Mouse (Mus musculus): ENCODE measurements around the gene Fkbp5. TPM values are rescaled to one million over a fixed set of nuclear protein-coding genes. Genes with fewer than 3 reads are reported as not detected.
A peak's percentile ranks its signal among the peaks of the same experiment; 100 is the strongest.

Fkbp5 gene
- polyA plus RNA-seq, 1 experiment from 2014 or later: 4.3 TPM

DNA sequence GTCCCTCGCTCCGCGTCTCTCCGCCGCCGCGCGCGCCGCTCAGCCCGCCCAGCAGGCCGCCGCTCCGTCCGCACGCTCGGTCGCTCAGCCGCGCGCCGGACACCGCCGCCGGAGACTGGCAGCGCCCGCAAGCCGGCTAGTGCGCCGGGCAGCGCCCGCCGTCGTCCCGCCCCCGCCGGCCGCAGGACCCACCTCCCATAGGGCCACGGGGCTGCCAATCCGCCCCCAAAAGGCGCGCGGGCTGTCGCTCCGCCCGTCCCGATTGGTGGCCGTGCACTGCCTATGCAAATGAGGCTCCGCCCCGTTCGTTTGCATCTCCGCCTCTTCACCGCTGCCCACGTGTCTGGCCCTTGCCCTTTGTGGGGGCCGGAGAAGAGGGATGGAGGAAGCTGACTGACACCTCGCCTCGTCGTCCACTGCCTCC, 31.3 kb downstream of the Fkbp5 start:
- H3K4me2 ChIP-seq (ENCODE audit: low read length): peak overlapping the region; percentile 89
- H3K9ac ChIP-seq (ENCODE audit: low read length): peak overlapping the region; percentile 85
- peak; percentile 99 for ATAC-seq (ENCODE audit: insufficient number of reproducible peaks, insufficient read depth, low FRiP score, low read depth)
- WGBS: 1% methylated on average over 47 of the region's 58 CpGs
- peak overlapping the region; percentile 51 to 75; a peak in 3 of 4 replicates for H3K27ac ChIP-seq (replicated peaks in 1 of 2; ENCODE audit: control insufficient read depth in 1 of 2, insufficient read depth in 1 of 2, low read depth in 2 of 2, low read length in 2 of 2)
- H3K36me3 ChIP-seq (ENCODE audit: control insufficient read depth, insufficient read depth, low read length): no peaks in the 10 kb centered on the region
- no peaks in the 10 kb centered on the region for H3K9me3 ChIP-seq (ENCODE audit: control insufficient read depth, low read length)
- peaks cover 0 to 4% of the 10 kb centered on the region in 2 experiments; a peak in 2 of 4 replicates for H3K4me1 ChIP-seq (ENCODE audit: control insufficient read depth in 2 of 2, insufficient read depth in 2 of 2, low read length in 2 of 2)
- no peaks in the 10 kb centered on the region for H3K27me3 ChIP-seq (ENCODE audit: control insufficient read depth, insufficient read depth, low read length)
- peak overlapping the region; percentile 81 to 92 for H3K4me3 ChIP-seq (ENCODE audit: control insufficient read depth in 1 of 2, insufficient read depth in 1 of 2, low read depth in 1 of 2, low read length in 2 of 2)

DNA sequence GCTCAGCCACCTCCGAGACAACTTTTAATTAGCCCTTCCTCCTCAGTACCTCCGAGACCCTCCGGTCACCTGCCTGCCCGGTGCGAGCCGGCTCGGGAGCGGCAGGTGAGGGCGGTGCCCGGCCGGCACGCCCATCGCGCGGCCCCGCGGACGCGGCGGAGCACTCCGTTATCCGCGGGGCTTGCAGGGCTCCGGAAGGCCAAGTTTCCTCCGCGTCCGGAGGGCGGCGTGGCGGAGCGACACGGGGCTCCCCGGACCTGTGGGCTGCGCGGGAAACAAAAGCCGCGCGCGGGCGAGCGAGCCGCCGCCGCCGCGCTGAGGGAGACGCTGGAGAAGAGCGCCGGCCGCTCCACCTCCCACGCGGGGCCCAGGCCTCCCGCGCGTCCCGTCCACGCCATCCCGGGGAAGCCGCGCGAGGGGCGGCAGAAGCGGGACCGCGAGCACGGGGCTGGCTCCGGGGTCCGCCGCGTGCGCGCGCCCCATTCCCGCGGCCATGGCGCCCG, 31.8 kb downstream of the Fkbp5 start:
- H3K4me1 ChIP-seq (ENCODE audit: control insufficient read depth in 2 of 2, insufficient read depth in 2 of 2, low read length in 2 of 2): peaks cover 0 to 4% of the 10 kb centered on the region in 2 experiments; a peak in 2 of 4 replicates

GRCm38 (mm10) chr17:28484704-28485445, 32.5 kb downstream of the Fkbp5 start:
- peak overlapping the region in 1 of 2 experiments; percentile 75; a peak in 1 of 4 replicates for H3K27ac ChIP-seq (replicated peaks in 1 of 2; ENCODE audit: control insufficient read depth in 1 of 2, insufficient read depth in 1 of 2, low read depth in 2 of 2, low read length in 2 of 2)
- H3K4me2 ChIP-seq (ENCODE audit: low read length): peak overlapping the region; percentile 89
- peaks cover 0 to 4% of the 10 kb centered on the region in 2 experiments; a peak in 2 of 4 replicates for H3K4me1 ChIP-seq (ENCODE audit: control insufficient read depth in 2 of 2, insufficient read depth in 2 of 2, low read length in 2 of 2)
- H3K4me3 ChIP-seq (ENCODE audit: control insufficient read depth in 1 of 2, insufficient read depth in 1 of 2, low read depth in 1 of 2, low read length in 2 of 2): peak overlapping the region; percentile 81 to 92
- no peak for ATAC-seq (ENCODE audit: insufficient number of reproducible peaks, insufficient read depth, low FRiP score, low read depth)
- no peaks in the 10 kb centered on the region for H3K27me3 ChIP-seq (ENCODE audit: control insufficient read depth, insufficient read depth, low read length)
- 2% methylated on average over 27 of the region's 30 CpGs for WGBS
- peak overlapping the region; percentile 85 for H3K9ac ChIP-seq (ENCODE audit: low read length)
- H3K9me3 ChIP-seq (ENCODE audit: control insufficient read depth, low read length): no peaks in the 10 kb centered on the region
- H3K36me3 ChIP-seq (ENCODE audit: control insufficient read depth, insufficient read depth, low read length): no peaks in the 10 kb centered on the region

More for the DNA sequence above, 31.8 kb downstream of the Fkbp5 start:
- Histone ChIP-seq H3K27ac (replicated peaks in 1 of 2; ENCODE audit: control insufficient read depth in 1 of 2, insufficient read depth in 1 of 2, low read depth in 2 of 2, low read length in 2 of 2) (peak overlapping the region; percentile 51 to 75; a peak in 3 of 4 replicates), H3K9me3 (ENCODE audit: control insufficient read depth, low read length) (no peaks in the 10 kb centered on the region), H3K36me3 (ENCODE audit: control insufficient read depth, insufficient read depth, low read length) (no peaks in the 10 kb centered on the region), H3K9ac (ENCODE audit: low read length) (peak overlapping the region; percentile 85), H3K4me3 (ENCODE audit: control insufficient read depth in 1 of 2, insufficient read depth in 1 of 2, low read depth in 1 of 2, low read length in 2 of 2) (peak overlapping the region; percentile 81 to 92), H3K4me2 (ENCODE audit: low read length) (peak overlapping the region; percentile 89), H3K27me3 (ENCODE audit: control insufficient read depth, insufficient read depth, low read length) (no peaks in the 10 kb centered on the region)
- WGBS: under 1% methylated on average over 35 of the region's 77 CpGs
- ATAC-seq (ENCODE audit: insufficient number of reproducible peaks, insufficient read depth, low FRiP score, low read depth): 0 out of 2 replicates have a peak, but pooled peaks have one; percentile 4

DNA sequence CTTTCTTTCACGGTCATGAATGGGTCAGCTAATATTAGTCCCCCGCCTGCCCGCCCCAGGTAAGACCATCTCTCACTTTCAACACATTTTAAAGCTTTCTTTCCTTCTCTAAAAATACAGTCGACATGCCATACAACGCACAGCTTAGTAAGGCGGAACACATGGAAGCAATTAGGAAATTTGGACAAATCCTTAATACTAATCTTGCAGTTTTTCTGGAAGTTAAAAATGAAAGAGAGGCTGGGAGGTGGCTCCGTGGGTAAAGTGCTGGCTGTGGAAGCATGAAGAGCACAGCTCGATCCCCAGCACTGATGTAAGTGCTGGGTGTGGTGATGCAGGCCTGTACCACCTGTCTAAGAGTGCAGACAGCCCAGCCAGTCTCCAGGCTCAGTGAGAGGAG, 39.9 kb downstream of the Fkbp5 start:
- H3K4me1 ChIP-seq (ENCODE audit: control insufficient read depth in 2 of 2, insufficient read depth in 2 of 2, low read length in 2 of 2): 0 out of 4 replicates have a peak, but pooled peaks cover 0 to 4% of the 10 kb centered on the region in 2 experiments
- H3K4me3 ChIP-seq (ENCODE audit: control insufficient read depth in 1 of 2, insufficient read depth in 1 of 2, low read depth in 1 of 2, low read length in 2 of 2): no peak overlapping the region
- no peaks in the 10 kb centered on the region for H3K9me3 ChIP-seq (ENCODE audit: control insufficient read depth, low read length)
- no peak overlapping the region for H3K27ac ChIP-seq (replicated peaks in 1 of 2; ENCODE audit: control insufficient read depth in 1 of 2, insufficient read depth in 1 of 2, low read depth in 2 of 2, low read length in 2 of 2)
- H3K27me3 ChIP-seq (ENCODE audit: control insufficient read depth, insufficient read depth, low read length): no peaks in the 10 kb centered on the region
- 80% methylated on average over 8 of the region's 8 CpGs for WGBS
- H3K36me3 ChIP-seq (ENCODE audit: control insufficient read depth, insufficient read depth, low read length): no peaks in the 10 kb centered on the region
- no peak for ATAC-seq (ENCODE audit: insufficient number of reproducible peaks, insufficient read depth, low FRiP score, low read depth)
- H3K9ac ChIP-seq (ENCODE audit: low read length): no peak overlapping the region
- no peak overlapping the region for H3K4me2 ChIP-seq (ENCODE audit: low read length)

DNA sequence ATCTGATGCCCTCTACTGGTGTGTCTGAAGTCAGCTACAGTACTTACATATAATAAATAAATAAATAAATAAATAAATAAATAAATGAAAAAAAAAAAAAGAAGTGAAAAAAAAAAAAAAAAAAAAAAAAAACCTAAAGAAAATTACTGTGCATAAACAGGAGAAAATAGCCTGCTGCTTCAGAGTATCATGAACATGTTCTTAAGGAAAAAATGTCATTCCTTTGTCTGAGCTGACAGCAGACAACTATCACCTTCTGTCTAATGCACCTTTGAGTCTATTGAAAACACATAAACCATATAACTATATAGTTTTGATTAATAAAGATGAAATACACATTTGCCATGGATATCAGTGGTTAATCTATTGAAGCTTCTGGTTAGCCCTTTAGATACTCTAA, 40.9 kb downstream of the Fkbp5 start:
- H3K4me1 ChIP-seq (ENCODE audit: control insufficient read depth in 2 of 2, insufficient read depth in 2 of 2, low read length in 2 of 2): 0 out of 4 replicates have a peak, but pooled peaks cover 0 to 4% of the 10 kb centered on the region in 2 experiments
- no peak for ATAC-seq (ENCODE audit: insufficient number of reproducible peaks, insufficient read depth, low FRiP score, low read depth)
- no peaks in the 10 kb centered on the region for H3K36me3 ChIP-seq (ENCODE audit: control insufficient read depth, insufficient read depth, low read length)
- H3K27ac ChIP-seq (replicated peaks in 1 of 2; ENCODE audit: control insufficient read depth in 1 of 2, insufficient read depth in 1 of 2, low read depth in 2 of 2, low read length in 2 of 2): no peak overlapping the region
- H3K27me3 ChIP-seq (ENCODE audit: control insufficient read depth, insufficient read depth, low read length): no peaks in the 10 kb centered on the region
- H3K4me3 ChIP-seq (ENCODE audit: control insufficient read depth in 1 of 2, insufficient read depth in 1 of 2, low read depth in 1 of 2, low read length in 2 of 2): no peak overlapping the region
- H3K4me2 ChIP-seq (ENCODE audit: low read length): no peak overlapping the region
- H3K9me3 ChIP-seq (ENCODE audit: control insufficient read depth, low read length): no peaks in the 10 kb centered on the region
- H3K9ac ChIP-seq (ENCODE audit: low read length): no peak overlapping the region

- Histone ChIP-seq H3K4me1 (ENCODE audit: control insufficient read depth in 2 of 2, insufficient read depth in 2 of 2, low read length in 2 of 2) (0 out of 4 replicates have a peak, but pooled peaks cover 0 to 4% of the 10 kb centered on the region in 2 experiments), H3K27me3 (ENCODE audit: control insufficient read depth, insufficient read depth, low read length) (no peaks in the 10 kb centered on the region), H3K9ac (ENCODE audit: low read length) (no peak overlapping the region), H3K9me3 (ENCODE audit: control insufficient read depth, low read length) (no peaks in the 10 kb centered on the region), H3K36me3 (ENCODE audit: control insufficient read depth, insufficient read depth, low read length) (no peaks in the 10 kb centered on the region), H3K4me3 (ENCODE audit: control insufficient read depth in 1 of 2, insufficient read depth in 1 of 2, low read depth in 1 of 2, low read length in 2 of 2) (no peak overlapping the region), H3K4me2 (ENCODE audit: low read length) (no peak overlapping the region), H3K27ac (replicated peaks in 1 of 2; ENCODE audit: control insufficient read depth in 1 of 2, insufficient read depth in 1 of 2, low read depth in 2 of 2, low read length in 2 of 2) (no peak overlapping the region)
- WGBS: 84% methylated on average over 3 of the region's 3 CpGs
- ATAC-seq (ENCODE audit: insufficient number of reproducible peaks, insufficient read depth, low FRiP score, low read depth): no peak
These were observed 41.6 kb downstream of the Fkbp5 start for GRCm38 (mm10) chr17:28475593-28476325.

DNA sequence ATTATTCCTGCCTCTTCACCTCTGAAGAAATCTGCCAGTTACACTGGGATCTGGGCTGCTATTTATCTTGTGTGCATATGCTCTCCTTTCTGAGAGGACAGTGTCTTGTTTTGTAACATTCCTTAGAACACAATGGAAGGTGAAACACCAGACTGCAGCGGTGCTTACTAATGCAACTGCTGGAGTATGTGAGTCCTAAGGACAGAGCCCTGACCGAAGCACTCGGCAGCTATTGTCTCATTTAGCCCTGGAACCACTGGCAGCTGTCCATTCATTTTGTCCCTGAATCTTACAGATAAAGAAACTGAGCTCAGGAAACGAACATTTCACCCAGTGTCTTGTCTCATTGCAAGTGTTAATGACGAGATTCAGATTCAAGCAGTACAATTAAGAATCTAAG, 44.6 kb downstream of the Fkbp5 start:
- ATAC-seq (ENCODE audit: insufficient number of reproducible peaks, insufficient read depth, low FRiP score, low read depth): no peak
- WGBS: 22% methylated on average over 5 of the region's 5 CpGs
- H3K4me3 ChIP-seq (ENCODE audit: control insufficient read depth in 1 of 2, insufficient read depth in 1 of 2, low read depth in 1 of 2, low read length in 2 of 2): no peak overlapping the region

More for the DNA sequence above, 44.6 kb downstream of the Fkbp5 start:
- H3K9ac ChIP-seq (ENCODE audit: low read length): no peak overlapping the region
- no peak overlapping the region for H3K27ac ChIP-seq (replicated peaks in 1 of 2; ENCODE audit: control insufficient read depth in 1 of 2, insufficient read depth in 1 of 2, low read depth in 2 of 2, low read length in 2 of 2)
- 0 out of 4 replicates have a peak, but pooled peaks cover 0 to 4% of the 10 kb centered on the region in 2 experiments for H3K4me1 ChIP-seq (ENCODE audit: control insufficient read depth in 2 of 2, insufficient read depth in 2 of 2, low read length in 2 of 2)
- no peaks in the 10 kb centered on the region for H3K36me3 ChIP-seq (ENCODE audit: control insufficient read depth, insufficient read depth, low read length)
- no peak overlapping the region for H3K4me2 ChIP-seq (ENCODE audit: low read length)
- no peaks in the 10 kb centered on the region for H3K9me3 ChIP-seq (ENCODE audit: control insufficient read depth, low read length)
- H3K27me3 ChIP-seq (ENCODE audit: control insufficient read depth, insufficient read depth, low read length): no peaks in the 10 kb centered on the region
